Mouse (Mus musculus): ENCODE results near the gene Stum. TPM values are rescaled to one million over a fixed set of nuclear protein-coding genes. Genes with fewer than 3 reads are reported as not detected.
"Not testable (repeated sequence)": the region's sequence is repeated elsewhere in the genome, so short reads cannot be mapped to it uniquely, and the experiment has no call there.

Stum gene
- total RNA-seq (2021), result 100 to 1,000 TPM; 294 to 316 TPM

DNA sequence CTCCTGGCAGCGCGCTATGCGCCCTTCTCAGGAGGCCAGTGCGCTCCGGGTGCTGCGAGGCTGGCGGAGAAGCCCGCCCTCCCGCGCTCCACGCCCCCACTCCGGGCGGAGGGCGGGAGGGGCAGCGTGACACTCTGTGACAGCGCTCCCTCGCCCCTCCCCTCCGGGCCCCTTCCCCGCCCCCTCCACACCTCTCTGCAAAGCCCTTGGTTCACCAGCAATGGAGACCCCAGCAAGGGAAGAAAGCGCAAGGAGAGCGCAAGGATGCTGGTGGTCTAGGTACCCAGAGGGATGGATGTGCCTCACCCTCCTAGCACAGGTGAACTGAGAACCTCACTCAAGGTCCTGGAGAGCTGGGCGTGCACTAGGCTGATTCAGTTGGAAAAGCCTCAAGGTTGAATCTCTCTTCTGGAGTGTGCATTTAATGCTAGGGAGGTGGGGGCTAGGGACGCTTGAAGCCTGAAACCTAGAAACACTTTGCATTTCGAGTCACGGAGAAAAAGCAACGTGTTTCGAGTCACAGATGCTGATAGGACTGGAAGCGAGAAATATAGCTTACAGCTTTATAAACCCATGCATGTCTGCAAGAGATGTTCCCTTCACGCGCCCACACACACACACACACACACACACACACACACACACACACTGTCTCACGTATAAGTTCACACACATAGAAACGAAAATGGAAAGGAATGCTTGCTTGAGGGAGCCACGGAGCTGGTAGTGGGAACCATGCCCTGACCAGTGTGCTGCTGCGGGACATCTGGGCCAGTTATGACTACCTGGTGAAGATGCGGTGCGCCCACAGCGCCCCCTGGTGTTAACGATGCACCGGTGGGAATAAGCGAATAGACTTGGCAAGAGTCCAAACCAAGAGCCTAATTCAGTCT is at the start of gene Stum:
Stum (minus strand) TSS at position 106 of the 893 bp plus-strand sequence.
- peak; percentile 55 to 58 for DNase-seq

- no peak for DNase-seq
Measured at GRCm38 (mm10) chr1:180532671-180533070, 49.4 kb upstream of the Stum start.

DNA sequence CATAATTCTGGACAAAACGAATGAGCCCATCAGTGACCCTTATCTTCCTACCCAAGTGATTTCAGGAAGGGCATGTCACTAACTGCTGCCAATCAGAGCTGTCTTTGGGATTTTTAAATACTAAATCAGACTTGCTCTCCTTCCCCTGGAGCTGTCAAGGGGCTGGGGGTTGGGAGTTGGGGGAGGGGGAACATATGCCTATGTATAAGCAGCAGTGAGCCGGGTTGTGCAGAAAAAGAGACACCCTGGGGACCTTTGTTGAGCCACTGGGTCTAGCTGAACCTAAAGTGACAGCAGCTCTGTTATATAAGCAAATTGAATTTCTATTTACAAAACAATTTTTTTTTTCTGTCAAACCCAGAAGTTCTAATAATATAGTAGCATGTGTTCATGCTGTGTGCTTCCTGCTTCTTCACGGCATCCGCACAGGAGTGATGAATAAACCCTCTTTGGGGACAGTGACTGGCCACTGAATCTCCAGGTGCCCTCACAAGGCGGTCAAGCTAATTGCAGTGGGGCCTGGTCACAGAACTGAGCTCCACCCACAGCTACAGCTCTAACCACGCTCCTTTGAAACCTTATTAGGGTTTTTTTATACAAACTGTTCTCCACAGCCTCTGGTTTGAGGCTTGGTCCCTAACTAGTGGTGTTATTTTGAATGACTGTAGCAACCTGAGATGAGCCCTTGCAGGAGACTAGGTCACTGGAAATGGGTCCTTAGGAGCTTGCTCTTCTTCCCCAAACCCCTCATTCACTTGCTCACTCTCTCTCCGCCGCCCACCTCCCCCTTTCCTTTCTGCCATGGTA is 47.4 kb upstream of the Stum start:
- no peak for DNase-seq

DNA sequence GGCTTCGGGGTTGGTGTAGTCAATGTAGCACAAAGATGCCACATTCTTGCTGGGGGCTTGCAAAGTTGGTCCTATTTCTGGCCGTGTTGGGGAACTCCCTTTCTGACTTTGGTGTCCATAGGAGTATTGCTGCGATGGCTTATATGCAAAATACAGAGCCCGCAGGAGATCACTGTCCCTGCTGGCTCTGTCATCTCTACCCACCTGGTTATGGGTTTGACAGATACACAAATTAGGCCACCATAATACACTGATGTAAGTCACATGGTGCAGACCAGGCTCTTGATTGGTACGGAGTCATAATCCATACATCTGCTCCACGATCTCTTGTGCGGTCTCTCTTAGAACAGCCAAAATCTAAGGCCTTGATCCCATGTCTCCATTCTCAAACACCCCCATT is 46.5 kb upstream of the Stum start:
- no peak for DNase-seq

DNA sequence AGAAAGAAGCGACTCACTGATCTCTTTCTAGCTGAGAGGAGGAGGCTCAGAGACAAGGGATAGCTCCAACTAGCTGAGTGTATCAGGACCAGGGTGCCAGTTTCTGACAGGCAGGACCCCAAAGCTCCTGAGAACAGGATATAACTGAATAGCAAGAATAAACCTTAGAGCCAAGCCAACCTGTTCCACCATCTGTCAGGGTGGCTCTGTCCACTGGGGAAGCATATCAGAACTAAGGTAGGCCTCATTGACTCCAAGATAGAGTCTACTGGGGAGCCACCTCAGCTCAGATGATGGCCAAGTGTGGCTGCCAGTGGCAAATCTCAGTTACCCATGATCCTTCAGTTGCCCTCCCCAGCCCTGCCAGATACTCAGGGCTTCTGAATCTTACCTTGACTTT is 42.0 kb upstream of the Stum start:
- no peak for DNase-seq

GRCm38 (mm10) chr1:180523320-180523719 is 40.0 kb upstream of the Stum start:
- DNase-seq, result no peak

DNA sequence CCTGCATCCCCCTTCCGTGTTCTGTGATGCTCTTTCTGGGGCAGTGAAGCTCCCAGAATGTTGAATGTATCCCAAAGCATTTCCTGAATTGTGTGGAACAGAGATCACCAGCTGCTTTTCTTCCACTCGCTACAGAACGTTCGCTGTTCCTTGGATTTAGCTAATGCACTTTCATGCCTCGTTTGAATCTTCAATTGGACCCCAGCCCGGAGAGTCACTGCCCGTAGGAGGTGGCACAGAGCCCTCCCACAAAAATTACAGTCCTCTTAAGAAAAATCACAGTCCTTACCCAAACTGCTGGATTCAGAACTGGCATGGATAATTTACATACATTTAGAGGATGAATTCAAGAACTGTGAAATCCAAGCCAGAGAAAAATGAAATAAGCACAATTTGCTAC is 36.9 kb upstream of the Stum start:
- peak in 1 of 2 experiments; percentile 57 for DNase-seq

- DNase-seq, result no peak
Measured at GRCm38 (mm10) chr1:180519520-180519919, 36.2 kb upstream of the Stum start.

DNA sequence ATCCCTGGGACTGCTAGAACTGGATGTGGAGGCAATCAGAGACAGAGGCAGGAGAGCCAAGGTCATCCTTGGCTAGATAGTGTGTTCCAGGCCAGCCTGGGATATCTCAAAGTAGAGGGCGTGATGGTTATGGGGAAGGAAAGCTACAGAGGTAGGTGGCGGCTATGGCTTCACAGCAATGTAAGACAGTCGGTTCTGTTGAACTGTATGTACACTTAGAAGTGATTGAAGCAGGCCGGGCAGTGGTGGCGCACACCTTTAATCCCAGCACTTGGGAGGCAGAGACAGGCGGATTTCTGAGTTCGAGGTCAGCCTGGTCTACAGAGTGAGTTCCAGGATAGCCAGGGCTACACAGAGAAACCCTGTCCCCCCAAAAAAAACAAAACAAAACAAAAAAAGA is 35.6 kb upstream of the Stum start:
- DNase-seq, result not testable (repeated sequence)

DNA sequence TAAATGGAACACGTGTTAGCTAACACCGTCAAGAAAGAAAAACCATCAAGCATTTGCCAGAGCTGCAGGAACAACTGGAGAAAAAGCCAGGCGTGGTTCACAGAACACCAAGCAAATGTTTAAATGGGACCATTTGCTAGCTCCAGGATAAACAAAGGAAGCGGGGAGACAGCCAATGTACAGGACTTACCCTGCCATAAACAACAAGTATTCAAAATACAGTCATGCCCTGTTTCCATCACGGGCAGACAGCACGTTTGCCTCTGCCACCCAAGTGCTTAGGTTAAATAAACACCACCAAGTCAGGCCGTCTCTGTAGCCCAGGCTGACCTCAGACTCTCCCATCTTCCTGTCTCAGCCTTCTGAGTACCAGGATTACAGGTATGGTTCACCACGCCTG is 35.1 kb upstream of the Stum start:
- DNase-seq, result no peak

DNA sequence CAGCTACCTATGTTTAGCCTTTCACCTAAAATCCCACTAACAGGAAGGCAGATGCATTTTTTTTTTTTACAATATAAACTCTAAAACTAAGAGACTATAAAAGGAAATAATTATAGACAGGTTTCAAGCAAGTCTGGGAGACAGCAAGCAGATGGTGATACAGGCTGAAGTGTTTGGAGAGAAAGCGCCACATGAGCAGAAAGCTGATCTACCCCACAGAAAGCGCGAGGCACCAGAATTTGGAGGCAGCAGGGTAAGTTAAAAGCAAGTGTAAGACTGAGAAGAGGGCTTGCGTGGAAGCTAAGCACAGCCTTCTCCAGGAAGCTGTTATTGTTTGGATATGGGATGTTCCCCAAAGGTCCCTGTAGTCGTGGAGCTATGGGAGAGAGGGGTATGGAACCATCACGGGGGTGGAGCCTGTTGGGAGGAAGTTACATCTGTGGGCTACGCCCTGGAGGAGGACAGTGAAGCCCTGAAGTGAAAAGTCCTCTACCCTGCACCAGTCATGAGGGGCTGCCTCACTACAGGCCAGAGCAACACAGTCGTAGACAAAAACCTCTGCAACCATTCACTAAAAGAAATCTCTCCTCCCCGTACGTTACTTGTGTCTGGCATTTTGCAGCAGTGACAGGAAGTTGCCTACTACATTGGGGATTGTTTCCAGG is 34.2 kb upstream of the Stum start:
- peak in 1 of 2 experiments; percentile 33 for DNase-seq

GRCm38 (mm10) chr1:180514077-180514476 is 30.8 kb upstream of the Stum start:
- DNase-seq, result no peak

DNA sequence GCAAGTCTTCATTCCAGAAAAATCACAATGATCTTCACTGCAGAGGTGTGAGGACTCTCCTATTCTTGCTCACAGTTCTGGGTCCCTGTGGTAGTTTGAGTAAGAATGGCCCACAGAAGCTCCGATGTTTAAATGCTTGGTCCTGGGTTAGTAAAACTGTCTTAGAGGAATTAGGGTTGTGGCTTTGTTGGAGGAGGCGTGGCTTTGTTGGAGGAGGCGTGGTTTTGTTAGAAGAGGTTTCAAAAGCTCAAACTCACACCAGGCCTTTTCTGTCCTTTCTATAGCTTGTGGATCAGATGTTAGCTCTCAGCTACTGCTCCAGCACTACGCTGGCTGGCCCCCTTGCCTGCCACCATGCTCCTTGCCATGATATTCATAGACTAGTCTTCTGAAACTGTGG is 27.6 kb upstream of the Stum start:
- no peak for DNase-seq

DNA sequence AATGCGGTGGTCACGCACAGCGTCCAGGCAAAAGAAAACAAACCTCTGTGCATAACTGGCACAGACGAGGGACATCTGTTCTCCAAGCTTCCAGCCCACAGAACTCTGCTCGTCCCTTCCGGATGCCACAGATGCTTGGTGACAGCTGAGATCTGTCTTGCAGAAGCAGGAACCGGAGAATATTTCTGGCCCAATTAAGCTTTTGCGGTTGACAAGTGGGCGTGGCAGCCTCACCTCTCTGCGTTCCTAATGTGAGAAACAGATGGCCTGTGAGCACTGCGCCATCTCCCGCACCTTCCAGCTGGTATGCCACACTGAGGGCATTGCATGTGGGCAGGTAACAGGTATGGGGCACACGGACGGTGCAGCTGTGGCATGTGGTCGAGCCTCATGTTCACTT is 27.1 kb upstream of the Stum start:
- no peak for DNase-seq

GRCm38 (mm10) chr1:180508662-180509061 is 25.4 kb upstream of the Stum start:
- DNase-seq, result no peak

- no peak for DNase-seq
Measured at GRCm38 (mm10) chr1:180507291-180507791, 24.0 kb upstream of the Stum start.

GRCm38 (mm10) chr1:180506341-180506740 is 23.0 kb upstream of the Stum start:
- no peak for DNase-seq

DNA sequence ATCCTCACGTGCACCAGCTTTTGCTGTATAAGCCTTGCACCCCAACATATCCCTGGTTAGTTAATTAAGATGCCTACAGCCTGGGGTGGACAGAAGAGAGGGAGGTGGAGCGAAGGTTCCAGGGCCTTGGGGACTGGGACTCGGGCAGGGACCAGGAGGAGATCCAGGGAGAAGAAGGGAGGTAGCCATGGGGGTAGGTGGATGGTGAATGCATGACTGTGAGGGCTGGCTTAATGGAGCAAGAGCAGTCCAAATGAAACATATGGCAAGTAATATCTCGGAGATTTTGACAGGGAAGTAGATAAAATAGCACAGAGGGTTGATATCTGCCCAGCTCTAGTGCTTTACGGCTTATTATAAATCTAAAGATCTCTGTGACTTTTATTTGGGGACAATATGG is 21.6 kb upstream of the Stum start:
- DNase-seq, result no peak

DNA sequence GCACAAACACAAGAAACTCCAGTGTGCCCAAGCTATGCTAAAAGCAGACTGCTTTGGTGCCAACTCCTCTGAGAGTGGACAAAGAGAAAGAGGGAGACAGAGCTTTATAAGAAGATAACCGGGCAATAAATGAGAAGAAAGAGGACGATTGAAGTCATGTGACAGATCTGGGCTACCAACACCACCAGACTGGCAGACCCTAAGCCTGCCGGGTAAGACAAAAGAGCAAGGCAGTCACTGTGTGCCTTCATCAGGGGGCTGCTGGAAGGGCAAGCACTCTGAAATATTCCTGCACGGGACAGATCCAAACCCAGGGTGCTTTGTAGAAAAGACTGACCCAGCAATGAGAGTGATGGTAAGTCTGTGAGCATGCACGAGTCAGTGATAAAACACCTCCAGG is 20.2 kb upstream of the Stum start:
- DNase-seq, result no peak

DNA sequence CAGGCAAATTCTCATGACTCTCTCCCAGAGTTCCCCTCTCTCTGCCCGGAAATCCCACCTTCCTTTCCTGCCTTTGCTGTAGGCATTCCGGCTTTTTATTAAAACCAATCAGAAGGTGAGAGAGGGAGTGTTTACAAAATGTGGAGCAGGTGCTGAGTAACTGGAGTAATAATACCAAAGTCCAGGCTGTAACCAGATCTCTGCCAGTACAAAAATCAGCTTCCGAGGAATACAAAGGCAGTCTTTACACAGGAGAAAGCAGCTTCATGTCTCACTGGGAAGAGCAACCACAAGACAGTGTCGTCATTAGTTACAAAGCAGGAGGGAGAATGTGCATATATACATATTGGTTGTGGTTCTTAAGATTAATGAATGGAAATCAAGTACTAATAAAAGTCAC is 19.3 kb upstream of the Stum start:
- no peak for DNase-seq

DNA sequence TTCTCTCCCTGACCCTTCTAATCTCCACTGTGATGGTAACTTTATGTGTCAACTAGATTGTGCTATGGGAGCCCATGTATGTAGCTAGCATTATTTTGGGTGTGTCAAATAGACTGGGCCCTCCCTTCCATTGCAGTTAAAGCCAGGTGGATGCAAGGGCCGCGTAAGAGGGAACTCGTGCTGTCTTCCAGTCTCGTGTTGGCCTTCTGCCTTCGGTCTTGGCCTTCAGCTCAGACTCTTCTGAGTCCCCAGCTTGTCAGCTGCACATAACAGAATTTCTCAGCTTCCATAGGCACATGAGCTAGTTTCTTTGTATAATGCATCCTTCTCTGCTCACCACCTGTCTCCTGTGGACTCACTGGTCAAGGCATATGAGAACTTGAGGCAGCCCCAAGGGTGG is 17.3 kb upstream of the Stum start:
- DNase-seq, result no peak

DNA sequence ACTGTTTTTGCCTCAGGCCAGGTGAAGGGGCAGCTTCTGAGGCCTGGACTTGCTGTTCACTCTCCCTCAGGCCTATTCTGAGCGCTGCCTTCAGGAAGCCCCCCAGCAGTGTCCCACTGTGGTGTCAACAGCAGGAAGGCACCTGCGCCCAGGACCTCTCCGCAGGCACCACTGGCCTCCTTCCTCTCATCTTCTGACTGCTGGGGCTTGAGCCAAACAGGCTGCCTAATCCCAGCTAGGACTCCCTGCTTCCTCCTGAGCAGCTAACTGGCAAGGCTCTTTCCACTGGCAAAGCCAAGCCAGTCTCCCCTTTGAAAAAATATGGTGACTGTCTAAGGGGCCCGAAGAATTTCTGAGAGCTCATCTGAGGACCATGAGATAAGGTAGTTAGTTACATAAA is 16.9 kb upstream of the Stum start:
- no peak for DNase-seq

- DNase-seq, result no peak
Measured at GRCm38 (mm10) chr1:180499766-180500165, 16.5 kb upstream of the Stum start.
